Mouse (Mus musculus) thymus, adult 2 months (tissue): ENCODE measurements around the gene Trmt1l.

Experiments
- CTCF ChIP-seq: fragments of 200-500 bp; IDR thresholded peaks from 2 replicates; pipeline ENCODE4 v1.5.1; 2012; ENCODE audit warnings: mild to moderate bottlenecking, control low read depth, low read length, moderate library complexity, borderline replicate concordance; ENCODE audit not compliant: control insufficient read depth, poor library complexity, insufficient read depth; ENCODE audit errors: extremely low read depth
- POLR2A ChIP-seq: fragments of 200-500 bp; IDR thresholded peaks from 2 replicates; pipeline ENCODE4 v1.6.1; 2012; ENCODE audit warnings: mild to moderate bottlenecking, low read length, control low read depth, moderate library complexity; ENCODE audit not compliant: control insufficient read depth, poor library complexity, insufficient read depth; ENCODE audit errors: extremely low read depth

- TF ChIP-seq POLR2A (no peak), CTCF (no peak)
Observed at GRCm38 (mm10) chr1:151492419-151492818, 64.1 kb downstream of the Trmt1l start.
